Mouse (Mus musculus): Measurements from ENCODE around the gene Gatad2a.

Gatad2a gene

DNA sequence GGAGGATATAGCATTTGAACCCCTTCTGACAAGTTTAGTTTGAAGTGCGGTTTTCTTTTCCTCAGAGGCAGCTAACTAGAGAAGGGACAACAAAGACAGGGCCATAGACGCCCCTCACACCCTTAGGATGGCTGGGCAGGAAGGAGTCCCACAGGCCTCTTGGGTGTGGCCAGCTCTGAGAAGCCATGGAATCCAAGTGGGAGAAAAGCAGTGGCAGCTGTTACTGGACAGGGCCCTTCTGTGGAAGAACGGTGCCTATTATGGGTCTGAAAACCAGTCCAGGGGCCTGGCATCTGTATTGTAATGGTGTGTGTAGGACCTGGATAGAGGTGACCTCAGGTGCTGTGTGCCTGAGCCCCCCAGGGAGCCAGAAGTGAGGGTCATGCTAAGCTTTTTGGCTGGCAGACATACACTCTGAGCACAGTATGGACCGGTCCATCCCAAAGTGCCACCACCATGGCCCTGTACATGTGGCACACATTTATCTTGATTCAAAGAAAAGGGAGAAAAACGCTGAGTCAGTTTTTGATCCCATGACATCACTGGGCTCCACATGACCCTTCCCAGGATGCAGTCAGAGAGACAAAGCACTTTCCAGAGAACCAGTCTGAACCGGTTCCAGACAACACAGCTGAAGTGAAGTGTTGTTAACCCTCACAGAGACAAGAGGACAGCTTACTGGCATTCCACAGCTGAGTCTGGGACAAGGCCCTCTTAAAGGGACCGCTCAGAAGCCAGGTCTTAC is 60.0 kb downstream of the Gatad2a start:
- DNase-seq: no peak

DNA sequence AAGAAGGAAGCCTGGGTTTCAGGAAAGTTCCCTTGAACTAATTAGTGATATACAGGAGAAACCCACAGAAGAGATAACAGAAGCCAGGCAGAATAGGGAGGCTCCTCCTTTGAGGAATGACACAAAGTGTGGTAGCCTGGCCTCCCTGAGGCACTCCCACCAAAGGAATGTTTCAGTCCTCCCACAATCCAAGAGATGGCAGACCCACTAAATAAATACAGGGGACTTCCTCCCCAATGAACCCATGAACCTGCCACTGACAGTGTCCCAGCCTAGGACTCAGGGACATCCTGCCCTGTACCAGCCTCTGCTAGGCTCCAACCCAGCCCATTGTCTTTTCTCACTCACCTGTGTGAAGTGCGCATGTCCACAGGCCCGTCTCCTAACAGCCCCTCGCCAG is 60.8 kb downstream of the Gatad2a start:
- DNase-seq: no peak

GRCm38 (mm10) chr8:69934582-69934981 is 61.6 kb downstream of the Gatad2a start:
- no peak for DNase-seq

DNA sequence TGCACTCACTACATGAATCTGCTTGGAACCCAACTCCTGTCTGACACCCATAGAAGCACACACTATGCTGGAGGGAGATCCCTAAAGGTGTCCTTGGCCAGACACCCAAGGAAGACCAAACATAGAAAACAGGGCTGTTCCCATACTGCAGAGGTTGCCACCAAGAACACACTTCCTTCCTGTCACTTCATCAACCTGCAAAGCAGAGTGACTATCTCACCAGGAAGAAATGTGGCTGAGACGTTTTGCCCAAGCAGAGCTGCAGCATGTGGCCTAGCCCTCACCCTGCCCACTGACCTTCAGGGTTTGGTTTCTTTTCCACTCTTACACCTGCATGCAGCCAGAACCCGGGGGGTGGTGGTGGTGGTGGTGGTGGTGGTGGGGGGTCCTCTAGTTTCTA is 62.4 kb downstream of the Gatad2a start:
- no peak for DNase-seq

DNA sequence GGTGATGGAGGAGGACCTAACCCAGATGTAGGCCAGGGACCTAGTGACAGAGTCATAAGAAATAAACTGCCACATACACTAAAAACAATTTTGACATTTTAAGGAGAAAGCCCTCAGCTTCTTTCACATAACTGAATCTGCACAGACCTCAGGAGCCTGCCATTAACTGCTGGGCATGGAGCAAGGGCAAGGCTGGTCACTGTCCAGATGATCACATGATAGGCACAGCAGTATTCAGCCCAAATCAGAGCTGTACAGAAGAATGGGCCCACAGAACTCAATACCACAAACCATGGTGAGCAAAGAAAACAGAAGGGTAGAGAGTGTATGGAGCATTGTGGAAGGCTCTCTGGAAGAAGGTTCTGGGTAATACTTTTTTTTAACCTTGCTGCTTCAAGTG is 69.3 kb downstream of the Gatad2a start:
- DNase-seq: no peak

DNA sequence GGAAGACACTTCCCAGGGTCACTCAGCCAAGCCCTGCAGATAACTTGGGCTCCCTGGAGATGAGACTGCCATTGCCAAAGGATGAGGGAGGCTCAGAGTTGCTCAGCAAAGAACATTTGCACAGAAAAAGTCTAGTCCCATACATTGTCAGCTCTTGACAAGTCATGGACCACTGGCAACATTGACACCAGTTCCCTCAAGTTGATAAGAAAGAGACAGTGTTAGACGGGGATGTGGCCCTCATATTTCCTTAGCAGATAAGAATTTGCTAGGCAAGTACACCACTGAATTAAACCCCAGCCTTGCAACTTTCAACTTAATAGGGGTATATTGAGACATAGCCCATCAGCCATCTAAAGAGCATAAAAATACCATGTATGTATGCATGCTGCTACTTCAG is 72.2 kb downstream of the Gatad2a start:
- no peak for DNase-seq

- no peak for DNase-seq
Observed at GRCm38 (mm10) chr8:69921141-69921540, 75.0 kb downstream of the Gatad2a start.

GRCm38 (mm10) chr8:69919876-69920662 is 76.1 kb downstream of the Gatad2a start:
- peak; percentile 56 for DNase-seq

- peak; percentile 82 for DNase-seq
Observed at GRCm38 (mm10) chr8:69919010-69919409, 77.2 kb downstream of the Gatad2a start.

DNA sequence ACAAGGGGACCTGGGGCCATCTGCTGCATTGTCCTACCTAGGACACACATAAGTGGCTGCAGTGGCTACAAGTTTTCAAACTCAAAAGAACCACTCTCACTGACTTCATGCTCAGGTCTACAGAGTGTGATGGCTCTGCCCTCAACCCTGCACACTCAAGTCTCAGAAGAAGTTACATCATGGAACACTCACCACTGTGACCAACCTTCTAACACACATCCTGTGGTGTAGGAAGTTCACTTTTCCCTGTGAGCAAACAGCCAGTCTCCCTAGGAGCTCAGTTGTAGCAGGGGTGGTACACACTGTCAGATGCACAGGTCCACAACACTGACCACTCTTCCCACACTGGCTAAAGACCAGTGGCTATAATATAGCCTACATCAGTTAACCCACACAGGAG is 77.7 kb downstream of the Gatad2a start:
- no peak for DNase-seq

- DNase-seq: no peak
Observed at GRCm38 (mm10) chr8:69915748-69916147, 80.4 kb downstream of the Gatad2a start.

DNA sequence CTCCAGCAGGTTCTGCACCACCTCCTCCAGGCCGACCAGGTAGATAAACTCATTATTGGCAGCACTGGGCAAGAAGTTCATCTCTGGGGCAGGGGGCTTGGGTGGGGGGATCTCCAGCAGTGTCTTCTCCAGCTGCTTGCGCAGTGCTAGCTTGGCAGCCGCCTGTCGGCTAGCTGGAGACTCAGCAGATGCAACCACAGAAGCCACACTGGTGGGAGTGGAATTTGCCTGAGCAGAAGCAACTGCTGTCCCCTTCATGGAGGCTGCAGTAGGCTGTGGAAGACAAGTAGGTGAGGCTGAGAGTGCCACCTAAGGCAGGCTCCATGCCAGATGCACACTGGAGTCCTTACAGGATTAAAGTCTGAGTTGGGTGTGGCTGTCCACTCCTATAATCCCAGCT is 81.7 kb downstream of the Gatad2a start:
- DNase-seq: no peak

- DNase-seq: no peak
Observed at GRCm38 (mm10) chr8:69912478-69913074, 83.6 kb downstream of the Gatad2a start.

DNA sequence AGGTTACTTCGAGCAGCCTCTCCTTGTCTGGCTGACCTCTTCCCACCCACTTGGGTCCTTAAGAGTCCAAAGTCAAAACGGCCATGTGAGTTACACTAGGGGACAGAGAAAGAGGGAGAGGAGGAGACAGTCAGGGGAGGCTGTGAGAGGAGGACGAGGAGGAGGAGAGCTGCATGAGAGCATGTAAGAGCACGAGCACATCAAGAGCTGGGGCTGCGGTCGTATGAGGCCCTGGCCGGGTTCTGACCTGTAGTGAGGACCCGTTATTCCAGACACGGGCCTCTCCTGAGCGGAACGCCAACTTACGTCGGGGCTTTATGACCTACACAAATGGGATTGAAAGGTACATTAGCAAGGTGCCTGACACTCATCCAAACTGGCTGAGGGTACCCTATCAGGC is 84.3 kb downstream of the Gatad2a start:
- DNase-seq: no peak

- DNase-seq: no peak
Observed at GRCm38 (mm10) chr8:69907106-69907505, 89.1 kb downstream of the Gatad2a start.

- DNase-seq: no peak
Observed at GRCm38 (mm10) chr8:69906260-69906659, 89.9 kb downstream of the Gatad2a start.

GRCm38 (mm10) chr8:69904096-69904495 is 92.1 kb downstream of the Gatad2a start:
- DNase-seq: no peak

DNA sequence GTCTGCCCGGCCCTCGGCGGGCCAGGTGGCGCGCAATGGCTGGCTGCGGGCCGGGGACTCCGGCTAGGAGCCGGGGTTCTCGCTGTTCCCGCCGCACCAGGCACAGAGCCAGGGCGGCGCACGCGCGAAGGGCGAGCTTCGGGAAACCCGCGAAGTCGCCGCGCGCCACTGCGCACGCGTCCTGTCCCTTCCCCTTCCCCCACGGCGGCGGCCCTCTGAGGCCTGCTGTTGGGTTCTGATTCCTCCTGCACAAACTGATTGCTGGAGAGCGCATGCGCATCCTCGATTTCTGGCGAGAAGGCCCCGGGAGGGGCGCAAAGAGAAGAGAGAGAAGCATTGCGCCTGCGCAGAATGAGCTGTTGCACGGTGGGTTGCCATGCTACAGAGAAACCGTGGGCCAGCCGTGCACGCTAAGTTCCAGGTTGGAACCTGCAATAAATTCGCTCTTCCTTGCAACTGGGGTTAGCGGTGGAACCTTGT is 93.1 kb downstream of the Gatad2a start:
- peak; percentile 98 for DNase-seq

DNA sequence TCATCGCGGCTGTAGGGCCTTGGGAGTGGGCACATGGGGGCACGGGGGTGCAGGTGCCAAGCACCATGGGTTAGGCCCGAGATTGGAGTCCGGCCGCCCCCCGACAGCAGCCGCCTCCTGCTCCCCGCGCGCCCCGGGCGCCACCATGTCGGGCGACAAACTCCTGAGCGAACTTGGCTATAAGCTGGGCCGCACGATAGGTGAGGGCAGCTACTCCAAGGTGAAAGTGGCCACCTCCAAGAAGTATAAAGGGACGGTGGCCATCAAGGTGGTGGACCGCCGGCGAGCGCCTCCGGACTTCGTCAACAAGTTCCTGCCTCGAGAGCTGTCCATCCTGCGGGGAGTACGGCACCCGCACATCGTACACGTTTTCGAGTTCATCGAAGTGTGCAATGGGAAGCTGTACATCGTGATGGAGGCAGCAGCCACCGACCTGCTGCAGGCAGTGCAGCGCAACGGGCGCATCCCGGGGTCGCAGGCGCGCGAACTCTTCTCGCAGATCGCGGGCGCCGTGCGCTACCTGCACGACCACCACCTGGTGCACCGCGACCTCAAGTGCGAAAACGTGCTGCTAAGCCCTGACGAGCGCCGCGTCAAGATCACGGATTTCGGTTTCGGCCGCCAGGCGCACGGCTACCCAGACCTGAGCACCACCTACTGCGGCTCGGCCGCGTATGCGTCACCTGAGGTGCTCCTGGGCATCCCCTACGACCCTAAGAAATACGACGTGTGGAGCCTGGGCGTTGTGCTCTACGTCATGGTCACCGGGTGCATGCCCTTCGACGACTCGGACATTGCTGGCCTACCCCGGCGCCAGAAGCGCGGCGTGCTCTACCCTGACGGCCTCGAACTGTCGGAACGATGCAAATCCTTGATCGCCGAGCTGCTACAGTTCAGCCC is 93.8 kb downstream of the Gatad2a start, which contains the start of the genes Tssk6, Ndufa13 and Yjefn3:
Gene Tssk6, plus strand, starts transcription at position 22 of the 900 bp plus-strand sequence.
Gene Ndufa13, minus strand, starts transcription at position 396 of the 900 bp plus-strand sequence.
Gene Yjefn3, minus strand, starts transcription at position 550 of the 900 bp plus-strand sequence.
- peak; percentile 60 for DNase-seq

DNA sequence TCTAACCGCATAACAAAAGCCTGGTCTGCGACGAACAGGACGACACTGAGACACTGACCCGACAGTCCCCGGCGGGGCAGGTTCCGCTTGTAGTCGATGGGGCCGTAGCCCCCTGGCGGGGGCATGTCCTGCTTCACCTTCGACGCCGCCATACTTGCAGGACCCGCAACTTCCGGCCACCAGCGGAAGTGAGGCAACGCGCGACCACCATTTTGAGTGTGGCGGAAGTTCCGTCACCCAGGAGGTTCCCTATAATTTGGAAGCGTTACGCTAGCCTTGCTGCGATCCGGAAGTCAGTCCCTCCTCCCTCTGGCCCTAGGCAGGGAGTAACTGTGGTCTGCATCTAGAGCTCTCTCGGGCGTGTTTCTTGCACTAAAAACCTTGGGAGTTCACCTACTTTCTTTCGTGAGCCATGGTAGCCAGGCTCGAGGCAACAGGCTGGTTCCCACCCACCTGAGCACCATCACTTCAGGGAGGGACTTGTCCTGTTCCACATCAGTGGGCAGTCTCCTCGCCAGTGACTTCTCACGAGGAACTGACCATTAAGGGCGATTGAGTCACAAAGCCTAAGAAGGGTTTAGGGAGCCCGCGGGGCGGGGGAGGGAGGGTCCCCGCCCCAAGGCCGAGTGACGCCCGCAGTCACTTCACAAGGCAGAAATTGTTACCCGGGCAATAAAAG is 94.6 kb downstream of the Gatad2a start:
- peak; percentile 98 for DNase-seq

GRCm38 (mm10) chr8:69900895-69901451 is 95.2 kb downstream of the Gatad2a start:
- DNase-seq: no peak
